Mouse (Mus musculus): ENCODE measurements at regions not wholly inside any gene's neighbourhood (a gene's known extent, or its start where the extent isn't known, plus 50 kb on each side); places are given as distances from the start of the nearest gene placed in this dataset.

DNA sequence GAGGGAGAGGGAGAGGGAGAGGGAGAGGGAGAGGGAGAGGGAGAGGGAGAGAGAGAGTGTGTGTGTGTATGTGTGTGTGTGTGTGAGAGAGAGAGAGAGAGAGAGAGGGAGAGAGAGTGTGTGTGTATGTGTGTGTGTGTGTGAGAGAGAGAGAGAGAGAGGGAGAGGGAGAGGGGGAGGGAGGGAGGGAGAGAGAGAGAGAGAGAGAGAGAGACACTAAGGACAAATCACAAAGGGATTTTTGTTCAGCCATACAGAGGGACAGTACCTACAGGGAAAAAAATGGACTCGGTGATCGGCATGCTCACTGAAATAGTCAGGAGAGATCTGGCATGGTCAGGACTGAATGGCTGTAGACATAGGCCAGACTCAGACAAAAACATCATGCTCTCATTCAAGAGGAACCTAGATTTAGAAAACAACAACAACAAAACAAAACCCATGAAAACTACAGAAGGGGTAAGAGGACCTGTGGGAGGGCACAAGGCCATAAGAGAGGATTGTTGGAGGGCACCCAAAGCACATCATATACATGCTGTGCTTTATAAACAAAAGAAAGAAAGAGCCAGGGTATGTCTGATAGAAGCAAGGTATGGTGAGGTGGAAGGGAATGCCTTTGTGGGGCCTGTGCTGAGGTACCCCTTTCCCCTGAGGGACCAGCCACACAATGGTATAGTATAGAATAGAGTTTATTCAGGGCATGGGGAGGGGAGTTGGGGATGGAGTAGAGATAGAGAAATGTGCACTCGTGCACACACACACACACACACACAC is 127.0 kb upstream of the Med14 start:
- DNase-seq (ENCODE audit: low read depth, low spot score) = no peak

DNA sequence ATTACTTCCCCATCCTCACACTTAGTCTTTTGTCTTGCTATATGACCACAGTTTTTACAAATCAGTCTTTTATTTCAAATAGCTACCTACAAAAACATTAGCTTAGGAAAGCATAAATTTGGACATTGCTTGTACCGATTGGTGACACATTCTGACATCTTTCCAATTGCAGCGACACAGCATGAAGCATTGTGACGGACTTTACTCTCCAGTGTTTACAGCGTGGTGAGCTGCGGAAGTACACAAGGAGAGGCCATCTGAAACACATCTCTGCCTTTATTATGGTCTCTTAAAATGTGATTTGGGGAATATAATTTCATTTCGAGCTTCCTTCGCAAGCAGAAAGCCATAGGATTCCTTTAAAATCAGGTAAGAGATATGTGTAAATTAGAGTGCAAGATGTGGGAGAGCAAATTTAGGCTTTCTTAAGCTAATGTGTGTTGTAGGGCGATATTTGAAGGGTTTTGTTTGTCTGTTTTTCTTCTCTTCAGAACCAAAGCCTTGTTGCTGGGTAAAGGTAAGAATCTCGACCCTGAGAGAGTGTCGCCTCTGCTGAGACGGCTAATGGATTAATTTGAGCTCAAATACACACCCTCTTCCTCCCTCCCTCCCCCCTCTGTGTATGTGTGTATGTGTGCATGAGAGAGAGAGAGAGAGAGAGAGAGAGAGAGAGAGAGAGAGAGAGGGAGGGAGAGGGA is 126.3 kb upstream of the Med14 start:
- no peak for DNase-seq (ENCODE audit: low read depth, low spot score)

DNA sequence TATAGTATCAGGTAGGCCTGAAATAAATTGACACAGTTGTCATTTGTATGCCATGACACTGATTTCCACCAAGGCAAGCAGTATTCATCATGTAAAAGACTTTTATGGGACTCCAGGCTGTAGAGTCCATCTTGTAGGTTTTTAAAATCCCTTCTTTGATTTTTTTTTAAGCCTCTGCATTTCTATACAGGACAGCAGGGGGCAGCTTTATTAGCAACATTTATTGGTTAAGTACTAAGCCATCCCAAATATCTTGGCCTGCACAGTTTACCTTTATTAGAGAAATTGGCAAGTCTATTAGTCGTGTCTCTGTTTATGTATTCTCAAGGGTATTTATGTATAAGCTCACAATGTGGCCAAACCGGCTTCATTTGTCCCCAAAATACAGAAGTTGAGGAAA is 125.6 kb upstream of the Med14 start:
- DNase-seq (ENCODE audit: low read depth, low spot score) = no peak

DNA sequence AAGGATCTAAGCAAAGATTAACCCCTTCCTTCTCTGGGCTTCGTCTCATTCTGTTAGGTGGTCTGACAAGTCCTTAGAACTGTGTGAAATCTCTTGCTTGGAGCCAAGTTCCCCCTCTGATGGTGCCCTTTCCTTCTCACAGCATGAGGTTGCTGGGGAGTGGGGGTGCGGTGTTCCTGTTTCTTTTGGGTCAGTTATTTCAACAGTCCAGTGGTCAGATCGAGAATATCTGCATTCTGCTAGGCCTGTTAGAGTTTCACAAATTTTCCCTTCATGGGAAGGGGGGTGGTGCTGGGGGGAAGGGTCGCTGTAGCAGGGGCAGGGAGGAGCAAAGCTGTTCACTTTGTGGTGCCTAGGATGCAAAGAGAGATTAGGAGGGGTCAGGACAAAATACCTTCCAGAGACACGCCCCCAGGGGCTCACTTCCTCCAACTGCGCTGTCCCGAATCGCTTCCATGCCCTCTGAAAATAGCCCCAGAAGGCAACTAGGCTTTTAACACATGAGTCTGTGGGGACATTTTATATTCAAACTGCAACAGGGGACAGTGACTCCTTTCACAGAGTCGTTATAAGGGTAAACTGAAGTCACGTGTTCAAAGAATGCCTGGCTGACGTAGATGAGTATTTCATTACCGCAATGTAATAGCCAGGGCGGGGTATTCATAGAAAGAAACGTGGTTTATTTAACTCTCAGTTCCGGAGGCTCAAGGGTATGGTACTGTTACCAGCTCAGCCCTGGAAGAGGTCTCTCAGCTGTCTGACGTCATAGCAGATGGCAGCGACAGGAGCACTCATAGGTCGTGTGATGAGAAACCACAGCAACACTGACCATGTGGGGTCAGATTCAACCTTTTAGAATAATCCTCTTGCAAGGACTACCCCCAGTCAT is 124.5 kb upstream of the Med14 start:
- DNase-seq (ENCODE audit: low read depth, low spot score) = no peak

DNA sequence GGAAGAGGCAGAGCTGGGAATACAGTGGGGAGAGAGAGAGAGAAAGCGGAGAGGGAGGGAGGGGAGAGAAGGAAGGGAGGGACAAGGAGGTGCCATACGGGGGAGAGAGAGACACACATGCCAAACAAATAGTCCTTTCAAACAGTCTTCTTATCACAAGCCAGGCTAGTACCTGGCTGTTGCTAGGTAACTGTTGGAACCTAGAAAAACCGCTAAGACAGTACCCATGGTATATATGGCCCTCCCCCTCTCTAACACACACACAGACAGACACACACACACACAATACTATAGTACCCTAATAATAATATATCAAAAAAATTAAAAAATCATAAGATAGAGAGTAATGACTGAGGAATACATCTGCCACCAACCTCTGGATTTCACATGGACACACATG is 117.4 kb upstream of the Med14 start:
- DNase-seq (ENCODE audit: low read depth, low spot score) = no peak

DNA sequence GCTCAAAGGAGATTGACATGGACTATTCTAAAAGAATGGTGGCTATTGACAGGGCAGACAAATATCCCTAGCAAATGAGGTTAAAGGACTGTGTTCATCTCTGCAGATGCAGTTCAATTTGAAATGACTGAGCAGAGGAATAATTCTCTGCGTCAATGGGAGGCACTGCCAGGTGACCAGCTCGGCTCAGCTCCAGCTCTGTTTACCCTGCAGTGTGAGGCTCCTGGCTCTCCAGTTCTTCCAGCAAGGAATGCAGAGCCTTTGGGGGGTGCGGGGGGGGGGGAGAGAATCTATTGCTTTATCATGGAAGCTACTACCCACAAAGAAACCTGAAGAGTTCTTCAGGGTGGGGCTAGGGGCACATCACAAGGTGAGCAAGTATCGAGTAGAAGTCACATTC is 115.6 kb upstream of the Med14 start:
- DNase-seq (ENCODE audit: low read depth, low spot score) = no peak

DNA sequence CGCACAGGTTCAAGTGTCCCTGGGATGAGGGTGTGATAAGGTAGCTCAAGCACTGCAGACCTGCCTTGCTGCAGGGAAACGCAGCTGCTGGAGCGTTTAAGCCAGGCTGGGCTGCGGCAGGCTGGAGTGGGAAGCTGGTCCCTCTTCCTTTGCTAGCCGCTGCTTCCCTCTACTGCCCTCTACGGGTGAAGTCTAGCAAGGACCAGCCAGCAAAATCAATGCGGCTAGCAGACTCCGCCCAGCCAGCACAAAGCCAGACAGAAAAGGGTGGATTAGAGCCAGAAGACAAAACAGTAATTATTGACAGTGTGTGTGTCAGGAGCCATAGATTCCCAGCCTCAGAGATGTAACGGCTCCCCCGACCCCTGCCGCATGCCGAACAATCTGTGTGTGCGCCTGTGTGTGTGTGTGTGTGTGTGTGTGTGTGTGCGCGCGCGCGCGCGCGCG is 111.8 kb upstream of the Med14 start:
- peak; percentile 70 for DNase-seq (ENCODE audit: low read depth, low spot score)

DNA sequence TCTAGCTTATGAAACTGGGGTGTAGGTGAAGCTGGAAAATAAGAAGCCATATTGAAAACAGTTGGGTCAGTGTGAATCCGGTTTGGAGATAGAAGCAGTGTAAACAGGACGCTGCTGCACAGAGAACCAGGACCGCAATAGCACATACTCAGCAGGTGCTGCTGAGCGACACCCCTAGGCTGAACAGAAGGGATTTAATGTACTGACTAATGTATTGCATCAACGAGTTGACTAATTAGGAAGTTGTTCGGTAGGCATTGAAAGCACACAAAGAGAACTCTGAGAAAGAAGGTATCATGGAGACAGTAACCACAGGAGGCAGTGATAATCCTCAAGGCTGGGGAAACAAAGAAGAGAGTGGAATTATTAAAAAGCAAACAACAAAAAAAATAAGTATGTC is 111.4 kb upstream of the Med14 start:
- DNase-seq (ENCODE audit: low read depth, low spot score) = no peak

DNA sequence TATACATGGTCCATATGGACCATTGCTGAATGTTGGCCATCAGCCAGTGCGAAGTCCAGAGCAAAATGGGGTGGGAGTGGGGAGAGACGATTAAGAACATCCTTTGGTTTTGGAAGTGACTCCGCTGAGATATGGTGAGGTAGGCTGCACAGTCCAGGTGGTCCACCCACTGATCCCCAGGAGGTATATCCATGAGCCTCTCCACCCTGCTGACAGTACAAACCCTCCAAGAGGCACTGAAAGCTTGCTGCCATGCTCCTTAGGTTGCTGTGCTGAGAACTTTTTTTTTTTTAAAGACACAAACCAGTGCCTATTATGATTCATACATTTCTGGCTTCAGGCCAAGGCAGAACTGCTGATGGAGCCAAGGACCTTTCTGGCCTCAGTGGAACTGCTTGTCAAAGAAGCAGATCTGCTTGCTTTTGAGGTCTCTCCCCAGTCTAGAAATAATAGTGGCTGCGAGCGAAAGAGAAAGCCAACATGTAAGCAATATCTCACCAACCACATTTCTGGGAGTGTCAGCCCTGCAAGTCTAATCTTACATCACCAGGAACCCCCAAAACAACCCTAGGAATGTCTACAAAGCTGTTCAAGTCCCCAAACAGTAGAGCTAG is 105.1 kb upstream of the Med14 start:
- no peak for DNase-seq (ENCODE audit: low read depth, low spot score)

DNA sequence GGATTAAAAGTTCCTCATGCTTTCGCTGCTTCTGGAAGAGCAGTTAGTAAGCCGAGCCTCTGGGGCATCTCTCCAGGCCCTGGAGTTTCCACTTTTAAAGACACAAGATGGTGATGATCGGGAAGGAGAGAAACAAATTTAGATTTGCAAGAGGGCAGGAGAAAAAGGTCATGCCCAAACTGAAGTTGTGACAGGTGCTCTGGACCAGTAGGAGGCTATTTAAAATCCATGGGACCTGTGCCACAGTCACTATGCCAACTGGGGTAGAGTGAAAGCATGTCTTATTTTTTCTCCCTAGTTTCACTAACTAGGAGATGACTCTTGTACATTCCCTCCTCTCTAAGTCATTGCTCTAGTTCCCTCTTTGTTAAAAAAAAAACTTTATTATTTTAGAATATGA is 104.3 kb upstream of the Med14 start:
- no peak for DNase-seq (ENCODE audit: low read depth, low spot score)

DNA sequence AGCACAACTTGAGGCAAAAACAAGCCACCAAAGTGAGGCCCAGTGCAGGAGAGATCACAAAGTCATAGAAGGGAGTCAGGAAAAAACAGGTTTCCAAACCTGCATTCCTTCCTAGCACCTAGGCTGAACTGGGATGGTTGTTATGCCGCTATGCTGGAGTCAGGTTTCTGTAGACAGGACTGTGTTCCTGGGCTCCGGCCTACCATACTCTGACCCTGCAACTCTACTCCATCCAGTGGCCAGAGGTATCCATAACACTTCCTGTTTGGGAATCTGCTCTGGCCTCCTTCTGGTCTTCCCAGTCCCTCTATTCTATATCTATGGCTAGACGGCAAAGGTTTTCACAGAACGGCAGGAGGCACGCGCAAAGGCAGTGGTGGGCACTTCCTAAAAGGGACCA is 98.3 kb upstream of the Med14 start:
- no peak for DNase-seq (ENCODE audit: low read depth, low spot score)

DNA sequence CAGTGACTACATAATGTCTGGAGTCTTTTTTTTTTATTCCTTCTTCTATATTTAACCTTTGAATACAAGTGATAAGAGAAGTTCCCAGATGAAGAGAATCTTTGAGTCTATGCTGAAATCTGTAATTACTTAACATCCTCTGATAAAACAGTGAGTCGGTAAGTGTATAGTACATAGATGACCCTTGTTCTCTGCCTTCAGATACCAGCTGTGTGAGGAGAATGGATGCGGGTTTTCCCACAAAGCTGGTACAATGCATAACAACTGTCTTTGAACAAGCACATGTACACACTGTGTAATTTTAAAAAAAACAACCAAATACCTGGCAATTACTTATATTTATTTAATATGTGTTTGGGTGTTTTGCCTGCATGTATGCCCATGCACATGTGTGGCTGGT is 96.9 kb upstream of the Med14 start:
- DNase-seq (ENCODE audit: low read depth, low spot score) = no peak

DNA sequence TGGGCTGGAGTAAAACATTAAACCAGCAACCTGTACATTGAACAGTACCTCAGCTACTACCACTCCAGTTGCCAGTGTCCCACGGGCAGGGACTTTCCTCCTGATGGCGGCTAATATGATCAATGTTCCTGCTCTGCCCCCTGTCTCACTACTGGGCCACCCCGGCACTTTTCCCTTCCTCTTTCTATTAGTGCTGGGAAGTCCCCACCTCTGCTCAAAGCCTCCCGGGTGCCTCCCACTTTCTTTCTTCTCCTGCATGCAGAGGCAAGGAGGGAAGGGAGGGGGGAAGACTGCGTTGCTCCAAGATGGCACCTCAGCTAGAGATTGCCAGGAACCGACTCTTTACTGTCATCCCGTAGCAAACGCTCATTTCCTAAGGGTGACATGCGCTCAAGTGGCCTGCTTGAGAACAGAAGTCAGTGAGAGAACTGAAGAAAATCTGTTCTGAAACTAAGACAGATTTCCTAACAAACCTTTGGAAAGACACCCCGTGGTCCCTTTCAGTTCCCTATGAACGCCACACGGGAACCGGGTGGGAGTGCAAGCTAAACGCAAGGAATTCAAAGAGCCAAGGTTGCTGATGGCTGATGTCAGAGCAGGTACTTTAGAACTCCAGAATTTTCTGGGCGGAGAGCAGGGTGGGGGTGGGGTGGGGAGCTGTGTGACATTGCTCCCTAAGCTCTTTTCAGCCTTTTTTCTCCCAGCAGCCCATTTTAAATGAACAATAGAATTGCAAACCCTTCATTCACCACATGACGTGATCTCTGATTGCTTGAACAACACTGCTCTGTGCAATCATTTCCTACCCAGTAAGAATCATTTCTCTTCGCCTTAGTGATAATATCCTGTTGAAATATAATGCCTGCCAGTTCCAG is 96.2 kb upstream of the Med14 start:
- no peak for DNase-seq (ENCODE audit: low read depth, low spot score)

DNA sequence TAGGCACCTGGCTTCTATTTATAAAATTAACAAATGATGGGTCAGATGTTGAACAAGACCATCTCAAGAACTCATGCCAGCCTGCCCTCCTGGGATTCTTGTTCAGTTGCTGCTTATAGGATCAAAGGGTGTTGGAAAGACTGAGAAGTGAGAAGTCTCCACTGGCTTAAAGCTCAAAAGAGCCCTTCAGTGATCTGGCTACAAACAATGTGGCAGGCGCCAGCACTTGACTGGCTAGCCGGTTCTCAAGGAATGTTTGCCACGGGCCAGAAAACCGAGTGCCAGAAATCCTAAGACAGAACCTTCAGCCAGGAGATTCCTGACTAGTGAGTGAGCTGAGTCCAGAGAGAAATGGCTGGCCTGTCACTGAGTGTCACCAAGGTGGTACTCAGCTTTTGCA is 93.6 kb upstream of the Med14 start:
- no peak for DNase-seq (ENCODE audit: low read depth, low spot score)

DNA sequence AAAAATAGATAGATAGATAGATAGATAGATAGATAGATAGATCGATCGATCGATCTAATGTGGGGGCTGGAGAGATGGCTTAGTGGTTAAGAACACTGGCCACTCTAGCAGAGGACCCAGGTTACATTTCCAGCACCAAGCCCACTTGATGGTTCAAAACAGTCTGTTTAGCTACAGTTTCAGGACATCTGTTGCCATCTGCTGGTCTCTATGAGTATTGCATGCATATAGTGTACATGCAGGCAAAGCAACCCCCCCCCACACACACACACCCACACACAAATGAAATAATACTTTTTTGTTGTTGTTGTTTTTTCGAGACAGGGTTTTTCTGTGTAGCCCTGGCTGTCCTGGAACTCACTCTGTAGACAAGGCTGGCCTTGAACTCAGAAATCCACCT is 89.8 kb upstream of the Med14 start:
- DNase-seq (ENCODE audit: low read depth, low spot score) = no peak

DNA sequence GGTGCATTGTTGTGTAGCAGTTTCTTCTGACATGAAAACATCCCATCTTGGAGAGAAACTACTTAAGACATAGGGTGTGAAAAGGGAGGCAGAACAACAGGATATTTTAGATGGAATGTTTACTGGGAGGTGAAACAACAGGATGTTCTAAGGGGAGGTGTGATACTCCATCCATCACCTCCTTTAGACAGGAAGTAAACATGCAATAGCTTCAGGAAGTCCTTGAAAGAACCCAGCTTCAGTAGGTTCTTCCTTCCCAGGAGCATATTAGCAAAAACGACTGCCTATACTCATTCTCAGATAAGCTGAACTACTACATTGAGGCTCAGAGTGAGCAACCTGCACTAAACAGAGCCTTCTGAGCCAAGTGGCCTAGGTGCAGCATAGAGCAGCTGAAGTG is 82.6 kb upstream of the Med14 start:
- no peak for DNase-seq (ENCODE audit: low read depth, low spot score)

DNA sequence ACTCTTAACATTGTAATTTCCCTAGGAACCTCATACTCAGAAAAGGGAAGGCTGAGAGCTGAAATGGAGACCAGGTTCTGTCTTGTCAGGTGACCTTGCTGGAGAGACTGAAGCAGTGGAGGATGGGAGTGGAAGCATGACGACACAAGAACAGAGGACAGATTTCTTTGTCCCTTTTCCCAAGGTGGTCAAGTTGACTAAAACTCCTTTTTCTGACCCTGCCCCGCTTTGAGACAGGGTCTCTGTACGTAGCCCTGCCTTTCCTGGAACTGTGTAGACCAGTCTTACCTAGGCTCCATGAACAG is 79.1 kb upstream of the Med14 start:
- no peak for DNase-seq (ENCODE audit: low read depth, low spot score)

DNA sequence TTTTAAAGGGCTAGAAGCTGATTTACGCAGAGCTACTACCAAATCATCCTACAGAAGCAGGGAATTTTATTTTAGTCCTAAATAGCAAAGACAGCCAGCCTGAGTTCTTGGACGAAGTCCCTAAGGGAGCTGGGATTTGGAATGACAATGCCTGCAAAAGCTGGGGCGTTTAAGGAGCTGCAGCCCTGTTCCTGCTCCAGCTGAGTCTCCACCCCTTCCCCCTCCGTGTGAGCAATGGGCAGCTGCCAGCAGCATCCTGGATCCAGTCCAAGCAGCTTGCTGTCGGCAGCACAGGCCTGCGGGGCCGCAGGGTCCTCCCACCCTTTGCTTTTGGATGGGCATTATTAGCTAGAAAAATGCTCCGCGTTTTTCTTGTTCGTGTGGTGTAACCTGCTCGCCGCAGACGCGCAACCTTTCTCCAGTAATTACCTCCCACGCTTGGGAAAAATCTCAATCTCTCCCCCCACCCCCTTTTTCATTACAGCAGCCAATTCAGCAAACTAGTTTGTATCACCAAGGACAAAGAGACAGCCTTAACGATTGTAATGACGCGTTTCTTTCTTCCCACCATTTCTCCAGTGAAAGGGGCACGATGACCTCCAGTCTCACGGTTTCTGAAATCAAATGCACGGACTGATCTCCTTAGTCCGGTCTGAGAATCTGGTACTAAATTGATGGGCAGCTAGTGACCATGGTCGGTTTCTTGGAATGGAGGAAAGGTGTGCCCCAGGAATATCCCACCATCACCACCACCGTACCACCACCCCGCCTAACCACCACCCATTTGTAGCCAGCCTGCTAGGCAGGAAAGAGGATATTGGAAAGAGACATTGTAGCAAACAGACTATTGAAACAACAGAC is 78.5 kb upstream of the Med14 start:
- peak; percentile 86 for DNase-seq (ENCODE audit: low read depth, low spot score)

DNA sequence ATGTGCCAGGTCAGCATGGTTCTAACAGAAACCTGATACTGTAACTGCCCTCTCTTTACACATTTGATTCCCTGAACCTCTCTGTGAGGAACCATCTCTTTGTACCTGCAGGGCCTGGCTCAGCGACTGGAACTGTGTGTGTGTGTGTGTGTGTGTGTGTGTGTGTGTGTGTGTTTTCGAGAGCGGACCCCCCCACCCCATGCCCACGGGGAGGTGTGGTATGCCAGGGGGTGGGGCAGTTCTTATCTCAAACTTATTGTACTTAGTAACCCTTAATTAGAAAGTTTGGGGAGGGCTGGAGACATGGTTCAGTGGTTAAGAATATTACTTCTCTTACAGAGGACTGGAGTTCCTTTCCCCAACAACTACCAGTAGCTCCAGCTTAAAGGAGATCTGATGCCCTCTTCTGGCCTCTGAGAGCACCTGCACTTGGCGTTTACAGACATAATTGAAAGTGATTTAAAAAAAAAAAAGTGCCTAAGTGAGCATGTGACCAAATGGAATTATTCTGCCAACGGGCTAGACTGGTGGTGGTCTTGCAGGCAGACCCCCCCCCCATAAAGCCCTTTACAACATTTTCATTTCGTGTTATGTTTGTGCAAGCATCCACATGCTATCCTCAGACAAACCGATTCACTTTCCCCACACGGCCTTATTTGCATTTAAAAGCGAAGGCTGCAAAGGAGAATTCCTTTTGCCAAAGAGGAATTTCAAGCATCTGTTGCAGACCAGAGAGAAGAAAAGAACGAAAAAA is 77.7 kb upstream of the Med14 start:
- DNase-seq (ENCODE audit: low read depth, low spot score) = peak; percentile 75
